Mouse (Mus musculus) bone marrow macrophage, adult 2 months (primary cell): Measurements from ENCODE around the gene Spire2.

Experiments used
- CTCF ChIP-seq: IDR thresholded peaks from 2 replicates; pipeline ENCODE4 v1.5.1; 2012; ENCODE audit warnings: low read depth, mild to moderate bottlenecking, low read length, moderate library complexity
- POLR2A ChIP-seq: IDR thresholded peaks from 2 replicates; pipeline ENCODE4 v1.6.1; 2012; ENCODE audit warnings: mild to moderate bottlenecking, low read depth, low read length, borderline replicate concordance

DNA sequence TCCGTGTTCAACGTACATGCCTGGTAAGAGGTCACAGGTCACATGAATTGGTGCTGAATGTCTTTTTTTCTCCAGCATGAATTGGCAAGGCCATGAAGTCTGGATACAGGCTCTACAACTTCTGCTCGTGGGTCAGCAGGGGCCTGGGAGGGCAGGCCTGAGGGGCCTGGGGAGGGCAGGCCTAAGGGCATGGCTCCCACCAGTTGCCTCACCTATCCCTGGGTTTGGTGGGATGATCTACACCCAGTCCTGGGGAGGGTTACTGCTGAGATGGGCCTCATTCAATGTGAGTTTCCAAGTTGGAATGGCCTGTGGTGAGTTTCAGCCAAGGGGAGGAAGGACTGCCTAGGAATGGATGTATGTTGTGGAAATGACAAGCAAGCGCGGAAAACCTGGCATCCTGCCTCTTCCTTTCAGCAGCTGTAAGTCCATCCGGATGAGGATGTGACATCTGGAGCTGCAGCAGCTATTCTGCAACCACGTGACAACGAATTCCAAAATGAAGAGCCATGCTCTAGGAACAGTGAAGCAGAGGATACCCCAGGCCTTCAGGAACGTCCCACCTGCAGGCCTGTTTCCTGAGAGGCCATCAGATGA, 70.3 kb downstream of the Spire2 start:
- TF ChIP-seq CTCF: no peak
- no peak for TF ChIP-seq POLR2A
